Mouse (Mus musculus): ENCODE measurements around the gene Padi6. TPM values are rescaled to one million over a fixed set of nuclear protein-coding genes. Genes with fewer than 3 reads are reported as not detected.

The Padi6 gene
- polyA plus RNA-seq, 1 experiment from 2014 or later = not detected

Small RNA genes within 50 kb of the gene (microRNA-seq; reads per million reads assigned to microRNA genes)
- gene Gm23045 (not detected), gene Gm25951 (not detected)

Other genes with a start within 250 kb of the Padi6 start
- gene Arhgef10l, start 76.6 kb downstream of the Padi6 start, polyA plus RNA-seq (2015; fragmentation: Nextera tagmentation; extraction: Ambion mirVana) = 28.6 and 28.8 TPM in 2 replicates
- 23.4 and 30.7 TPM in 2 replicates for gene Rcc2, start 42.1 kb downstream of the Padi6 start, polyA plus RNA-seq (2015; fragmentation: Nextera tagmentation; extraction: Ambion mirVana)
- 0.08 and 0.12 TPM in 2 replicates for gene Padi4, start 31.6 kb upstream of the Padi6 start, polyA plus RNA-seq (2015; fragmentation: Nextera tagmentation; extraction: Ambion mirVana)
- not detected in 2 replicates for gene Padi3, start 68.0 kb upstream of the Padi6 start, polyA plus RNA-seq (2015; fragmentation: Nextera tagmentation; extraction: Ambion mirVana)
- gene Padi1, start 103.1 kb upstream of the Padi6 start, polyA plus RNA-seq (2015; fragmentation: Nextera tagmentation; extraction: Ambion mirVana) = 0.10 and 0.11 TPM in 2 replicates
- gene Padi2, start 163.7 kb upstream of the Padi6 start, polyA plus RNA-seq (2015; fragmentation: Nextera tagmentation; extraction: Ambion mirVana) = 4.4 and 6.0 TPM in 2 replicates
- 473 and 497 TPM in 2 replicates for gene Sdhb, start 218.6 kb upstream of the Padi6 start, polyA plus RNA-seq (2015; fragmentation: Nextera tagmentation; extraction: Ambion mirVana)
- 133 and 144 TPM in 2 replicates for gene Atp13a2, start 244.2 kb upstream of the Padi6 start, polyA plus RNA-seq (2015; fragmentation: Nextera tagmentation; extraction: Ambion mirVana)

All from neural tube, embryonic 13.5 days (tissue).